Mouse (Mus musculus): ENCODE results near the gene Mrpl40.

Gene Mrpl40

DNA sequence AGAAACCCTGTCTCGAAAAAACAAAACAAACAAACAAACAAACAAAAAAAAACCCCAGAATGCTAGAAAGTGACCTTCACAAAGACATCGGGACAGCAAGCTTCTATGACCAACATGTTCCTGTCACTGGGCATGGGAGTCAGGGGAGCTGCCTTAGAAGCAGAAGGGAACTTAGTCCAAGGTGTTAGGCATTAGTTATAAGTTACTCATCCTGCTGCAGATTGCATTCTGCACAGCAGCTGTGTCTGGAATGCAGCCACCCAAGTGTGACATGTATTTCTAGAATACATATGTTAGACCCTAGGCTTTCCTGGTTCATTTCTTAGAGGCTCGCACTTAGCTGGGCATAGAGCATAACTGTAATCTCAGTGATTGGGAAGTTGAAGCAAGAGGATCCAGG is 48.0 kb downstream of the Mrpl40 start:
- no peak for DNase-seq (ENCODE audit: low spot score)

DNA sequence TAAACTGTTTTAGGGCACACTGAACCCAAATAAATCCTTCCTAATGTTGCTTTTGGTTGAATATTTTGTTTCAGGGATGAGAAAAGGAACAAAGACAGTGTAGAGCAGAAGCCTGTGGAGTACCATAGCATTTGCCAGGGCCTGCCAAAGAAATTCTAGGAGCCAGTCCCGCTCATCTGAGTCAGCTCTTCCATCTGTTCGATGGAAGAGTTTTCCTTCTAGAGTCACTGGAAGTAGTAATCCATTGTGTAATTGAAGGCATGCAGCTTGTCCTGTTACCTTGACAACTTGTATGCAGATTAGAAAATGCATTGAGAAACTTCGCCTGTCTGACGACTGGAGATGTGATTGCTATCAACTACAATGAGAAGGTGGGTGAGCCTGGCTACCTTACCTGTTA is 53.7 kb downstream of the Mrpl40 start:
- peak; percentile 31 for DNase-seq (ENCODE audit: low spot score)

DNA sequence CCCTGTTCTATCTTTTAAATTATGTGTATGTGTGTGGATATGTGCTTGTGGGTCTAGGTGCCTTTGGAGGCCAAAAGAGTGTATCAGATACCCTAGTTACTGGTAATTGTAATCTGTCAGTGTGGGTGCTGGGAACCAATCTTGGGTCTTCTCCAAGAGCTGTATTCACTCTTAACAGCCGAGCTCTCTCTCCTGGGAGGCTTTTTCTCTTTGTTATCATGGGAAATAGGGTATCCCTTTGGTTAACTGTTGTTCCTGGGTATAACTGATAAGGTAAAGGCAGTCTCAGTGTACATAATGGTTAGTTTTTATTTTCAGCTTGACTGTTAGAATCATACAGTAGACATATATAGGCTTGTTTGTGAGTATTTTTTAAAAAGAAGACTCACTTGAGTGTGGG is 54.3 kb downstream of the Mrpl40 start:
- DNase-seq (ENCODE audit: low spot score), result no peak

Data from layer of hippocampus, adult 9-10 months (tissue).